Mouse (Mus musculus) cerebellum, postnatal 36 days (tissue): ENCODE measurements around the gene Smim4.

Experiments used
- DNase-seq, 2 experiments: peaks; one replicate each; pipeline ENCODE4 v3.0.0; 2021 to 2022; ENCODE audit warnings: mixed read lengths in 2 of 2

Smim4 gene

DNA sequence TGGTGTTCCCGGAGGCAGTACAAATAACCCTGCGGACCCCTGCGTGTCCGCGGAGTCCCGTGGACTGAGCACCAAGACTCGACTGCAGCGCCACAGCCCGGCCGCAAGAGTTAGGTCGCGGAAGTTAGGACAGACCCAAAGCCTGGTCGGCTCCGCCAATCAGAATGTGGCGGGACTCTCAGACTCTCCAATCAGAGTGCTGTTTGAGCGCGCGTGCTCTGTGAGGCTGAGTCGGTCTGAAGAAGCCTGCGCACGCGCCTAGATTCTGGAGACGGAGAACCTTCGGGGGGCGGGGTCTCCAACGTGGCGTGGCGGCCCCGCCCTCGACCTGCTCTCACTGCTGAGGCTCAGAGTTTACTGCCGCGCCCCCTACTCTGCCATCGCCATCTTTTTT is at the start of gene Smim4:
Gene Smim4, minus strand, starts transcription at position 131 of the 394 bp plus-strand sequence.
- peak; percentile 95 for DNase-seq

DNA sequence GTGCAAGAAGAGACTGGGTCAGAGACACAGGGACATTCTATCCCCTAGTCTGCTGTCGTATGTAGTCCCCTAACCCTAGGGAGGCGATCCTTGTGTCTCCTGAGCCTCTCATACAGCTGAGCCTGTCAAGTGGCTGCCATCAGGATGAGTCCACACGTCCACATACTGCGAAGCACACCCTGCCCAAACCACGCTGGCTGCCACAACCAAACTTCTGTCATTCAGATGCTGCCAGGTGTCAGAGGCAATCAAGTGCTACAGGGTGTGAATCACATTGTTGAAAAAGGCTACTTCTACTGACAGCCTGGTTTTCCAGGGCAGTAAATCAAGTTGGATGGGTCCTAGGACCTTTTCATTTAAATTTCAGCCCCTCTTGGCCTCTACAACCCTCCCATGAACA is 49.0 kb upstream of the Smim4 start:
- DNase-seq: no peak

- no peak for DNase-seq
Observed at GRCm38 (mm10) chr14:31177287-31177686, 48.5 kb upstream of the Smim4 start.

DNA sequence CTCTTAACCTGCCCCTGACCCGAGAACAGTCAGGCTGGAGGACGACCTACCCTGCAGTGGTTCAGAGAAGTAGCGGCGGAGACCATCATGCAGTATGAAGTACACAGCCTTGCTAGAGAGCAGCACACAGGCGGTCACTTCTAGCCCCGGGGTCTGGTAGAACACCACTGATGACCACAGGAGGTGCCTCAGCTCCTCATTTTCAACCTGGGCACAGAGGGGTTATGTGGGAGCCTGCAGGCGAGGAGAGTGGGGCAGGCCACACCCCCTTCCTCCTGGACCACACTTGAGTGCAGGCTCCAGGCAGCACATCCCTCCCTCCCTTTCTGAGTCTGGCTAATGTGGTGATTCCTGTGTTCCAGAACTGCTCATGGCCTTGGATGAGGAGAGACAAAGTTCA is 44.8 kb upstream of the Smim4 start:
- DNase-seq: no peak

GRCm38 (mm10) chr14:31172781-31173455 is 44.2 kb upstream of the Smim4 start:
- DNase-seq: peak; percentile 63 to 66

DNA sequence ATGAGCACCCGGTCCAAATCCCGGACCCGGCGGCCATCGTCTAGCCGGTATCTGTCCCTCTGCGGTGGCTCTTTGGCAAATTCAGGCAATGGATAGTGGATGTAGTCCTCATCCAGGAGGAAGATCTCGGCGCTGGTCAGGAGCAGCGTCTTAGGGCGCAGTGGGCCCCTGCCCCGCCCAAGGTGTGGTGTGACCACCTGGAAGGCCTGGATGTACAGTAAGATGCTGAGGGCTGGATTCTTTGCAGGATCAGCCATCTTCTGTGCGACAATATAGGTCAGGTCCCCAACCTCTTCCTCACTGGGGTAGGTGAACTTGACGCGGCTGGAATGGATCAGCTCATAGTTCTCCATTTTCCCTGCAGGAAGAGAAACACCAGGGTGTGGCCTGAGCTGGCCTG is 43.1 kb upstream of the Smim4 start:
- DNase-seq: no peak

- peak; percentile 69 to 79 for DNase-seq
Observed at GRCm38 (mm10) chr14:31171386-31171785, 42.6 kb upstream of the Smim4 start.

GRCm38 (mm10) chr14:31170963-31171362 is 42.2 kb upstream of the Smim4 start:
- no peak for DNase-seq

GRCm38 (mm10) chr14:31169508-31169907 is 40.8 kb upstream of the Smim4 start:
- DNase-seq: no peak

- DNase-seq: no peak
Observed at GRCm38 (mm10) chr14:31168425-31168824, 39.7 kb upstream of the Smim4 start, which contains the start of gene Stab1. Stab1 (minus strand) TSS chr14:31168641.

DNA sequence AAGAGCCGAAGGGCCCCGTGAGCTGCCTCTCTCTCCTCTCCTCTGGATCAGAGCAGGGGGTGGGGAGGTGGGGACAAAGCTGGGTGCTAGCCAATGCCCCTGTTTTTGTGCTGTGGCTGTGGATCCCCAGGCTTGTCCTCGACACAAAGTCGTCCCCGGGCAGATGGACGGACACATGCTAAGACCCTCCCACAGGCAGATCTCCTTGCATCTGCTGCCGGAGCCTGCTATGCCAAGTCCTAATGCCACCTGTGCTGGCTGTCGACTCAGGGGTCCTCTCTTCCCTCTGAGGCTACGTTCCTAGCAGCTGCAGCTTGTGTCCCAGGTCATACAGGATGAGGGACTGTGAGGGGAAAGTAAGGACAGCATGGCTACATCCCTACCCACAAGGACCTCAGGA is 38.1 kb upstream of the Smim4 start:
- no peak for DNase-seq

- no peak for DNase-seq
Observed at GRCm38 (mm10) chr14:31165991-31166630, 37.4 kb upstream of the Smim4 start.

DNA sequence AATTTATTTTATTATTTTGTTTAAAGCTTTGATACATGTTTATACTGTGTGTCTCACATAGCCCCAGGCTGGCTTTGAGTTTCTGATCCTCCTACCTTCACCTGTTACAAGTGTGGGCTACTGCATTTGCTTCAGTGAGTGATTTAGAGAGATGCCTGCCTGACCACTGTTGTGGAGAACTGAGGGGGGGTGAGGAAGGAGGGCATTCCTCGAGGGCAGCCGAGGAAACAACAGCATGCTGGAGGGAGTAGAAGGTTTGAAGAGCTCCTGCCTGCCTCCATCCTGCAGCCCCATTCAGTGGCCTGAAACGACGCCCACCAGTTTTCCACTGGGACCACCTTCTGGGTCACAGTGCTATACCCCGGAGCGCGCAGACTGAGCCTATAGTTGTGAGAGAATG is 36.7 kb upstream of the Smim4 start:
- no peak for DNase-seq

DNA sequence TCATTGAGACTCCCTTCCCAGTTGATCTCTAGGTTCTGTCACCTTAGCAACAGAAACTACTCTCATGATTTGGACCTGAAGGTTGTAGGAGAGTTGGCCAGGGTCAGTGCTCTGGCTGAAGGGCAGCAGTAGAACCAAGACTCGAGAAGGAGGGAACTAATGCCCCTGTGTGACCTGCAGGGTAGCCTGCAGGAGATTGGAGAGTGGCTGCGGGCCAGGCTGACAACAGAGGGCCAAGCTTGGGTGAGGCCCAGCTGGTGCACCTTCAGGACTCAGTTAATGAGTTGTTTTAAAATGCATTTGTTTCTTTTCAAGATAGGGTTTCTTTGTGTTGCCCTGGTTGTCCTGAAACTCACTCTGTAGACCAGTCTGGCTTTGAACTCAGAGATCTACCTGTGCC is 36.3 kb upstream of the Smim4 start:
- DNase-seq: no peak

- peak; percentile 71 to 75 for DNase-seq
Observed at GRCm38 (mm10) chr14:31164067-31164466, 35.3 kb upstream of the Smim4 start.

- no peak for DNase-seq
Observed at GRCm38 (mm10) chr14:31161638-31162037, 32.9 kb upstream of the Smim4 start.

DNA sequence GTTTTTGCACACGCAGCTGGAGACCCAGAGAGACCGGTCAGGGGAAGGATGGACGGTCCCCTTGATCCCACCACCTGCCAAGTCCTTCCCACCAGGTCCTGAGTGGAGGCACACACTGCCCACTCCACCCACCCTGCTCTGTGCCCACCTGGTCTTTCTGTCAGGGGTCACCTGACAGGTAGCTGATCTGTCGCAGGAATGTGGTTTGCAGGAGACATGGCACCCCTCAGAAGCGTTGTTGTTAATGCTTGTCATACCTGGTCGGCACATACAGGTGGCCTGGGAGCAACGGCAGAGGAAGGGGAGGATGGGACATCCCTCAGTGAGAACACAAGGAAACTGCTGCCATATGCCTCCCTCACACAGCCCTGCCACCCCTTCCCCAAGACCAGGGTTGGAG is 32.4 kb upstream of the Smim4 start:
- no peak for DNase-seq

DNA sequence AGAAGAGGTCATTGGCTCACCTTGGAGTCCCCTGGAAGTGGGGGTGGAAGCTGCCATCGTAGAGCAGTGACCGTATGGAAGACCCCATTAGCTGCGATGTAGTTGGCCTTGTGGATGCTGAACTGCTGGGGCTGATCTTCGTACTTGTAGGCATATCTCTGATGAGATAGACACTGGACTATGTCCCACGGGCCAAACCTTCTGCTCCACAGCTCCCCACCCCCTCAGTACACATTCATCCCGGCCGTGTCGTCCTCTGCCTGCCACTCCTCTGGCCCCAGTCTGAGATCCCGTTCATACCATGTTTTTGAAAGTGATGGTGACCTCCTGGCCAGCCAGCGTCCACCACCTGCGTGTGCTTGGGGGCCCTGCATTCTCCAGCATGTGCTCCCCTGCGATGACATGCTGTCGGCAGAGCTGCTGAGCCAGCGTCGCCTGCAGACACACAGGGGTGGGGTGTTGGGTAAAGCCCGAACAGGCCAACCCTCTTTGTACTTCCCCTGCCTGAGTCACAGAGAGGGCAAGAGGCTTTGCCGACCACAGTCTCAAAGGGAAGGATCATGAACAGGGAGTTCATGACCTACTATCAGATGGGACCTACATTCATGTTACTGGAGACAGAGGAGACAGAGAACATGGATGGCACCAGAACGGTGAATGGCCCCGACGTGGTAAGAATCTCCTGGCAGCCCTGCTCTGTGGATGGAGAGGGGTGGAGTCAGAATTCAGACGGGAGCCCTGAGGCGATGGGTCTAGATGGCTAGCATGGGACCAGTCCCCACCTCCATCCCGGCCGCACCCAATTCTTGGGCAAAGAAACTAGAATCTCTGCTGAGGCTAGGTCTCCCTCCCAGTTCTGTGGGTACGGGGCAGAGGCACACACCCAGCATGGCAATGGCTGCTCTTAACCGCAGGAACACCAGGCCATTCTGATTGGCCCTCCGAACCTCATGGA is 31.7 kb upstream of the Smim4 start:
- no peak for DNase-seq

DNA sequence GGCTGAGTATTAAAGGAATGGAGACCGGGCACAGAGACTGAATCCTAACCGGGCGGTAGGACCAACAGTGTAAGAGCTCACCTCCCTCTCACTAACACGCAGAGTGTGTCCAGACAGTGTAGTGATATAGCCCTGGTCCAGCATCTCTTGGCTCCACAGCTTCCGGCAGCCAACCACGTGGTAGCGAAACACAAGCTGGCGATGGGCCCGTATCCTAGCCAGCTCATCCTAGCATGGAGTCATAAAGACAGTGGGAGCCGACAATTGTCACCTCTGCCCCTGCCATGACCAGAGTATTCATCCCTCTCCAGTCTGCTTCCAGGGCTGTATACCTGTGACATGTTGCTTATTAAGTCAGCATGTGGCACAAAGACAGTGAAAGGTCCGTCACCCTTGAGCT is 16.9 kb upstream of the Smim4 start:
- no peak for DNase-seq

GRCm38 (mm10) chr14:31141011-31141410 is 12.3 kb upstream of the Smim4 start:
- peak in 1 of 2 experiments; percentile 2 for DNase-seq

DNA sequence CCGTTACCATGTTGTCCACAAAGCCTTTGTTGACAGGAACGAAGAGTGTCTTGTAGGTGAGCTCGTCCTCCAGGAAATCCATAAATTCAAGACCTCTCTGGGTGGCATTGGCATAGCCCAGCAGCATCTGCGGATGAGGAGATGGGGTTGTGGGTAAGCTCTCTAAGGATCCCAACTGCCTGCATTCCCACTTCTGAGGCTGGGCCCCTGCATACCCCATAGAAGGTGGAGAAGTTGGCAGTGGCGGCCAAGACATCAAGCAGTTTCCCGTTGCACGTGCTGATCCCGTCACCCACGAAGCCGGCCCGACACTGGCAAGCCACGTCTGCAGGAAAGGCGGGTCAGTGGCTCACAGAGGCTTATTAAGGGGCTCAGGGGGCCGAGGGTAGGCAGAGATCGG is 11.4 kb upstream of the Smim4 start:
- DNase-seq: peak in 1 of 2 experiments; percentile 1

GRCm38 (mm10) chr14:31139666-31140065 is 10.9 kb upstream of the Smim4 start:
- DNase-seq: peak in 1 of 2 experiments; percentile 1

GRCm38 (mm10) chr14:31138897-31139429 is 10.2 kb upstream of the Smim4 start:
- no peak for DNase-seq
